Mouse (Mus musculus) megakaryocyte-erythroid progenitor cell, adult 5-6 weeks (primary cell): ENCODE data around the gene Smyd4. TPM values are rescaled to one million over a fixed set of nuclear protein-coding genes. Genes with fewer than 3 reads are reported as not detected.
"Not testable (repeated sequence)": the region's sequence is repeated elsewhere in the genome, so short reads cannot be mapped to it uniquely, and the experiment has no call there.

Experiments
- ATAC-seq: replicated peaks from 2 replicates; pipeline ENCODE4 v1.8.0; 2016; ENCODE audit warnings: mild to moderate bottlenecking, inconsistent platforms; ENCODE audit not compliant: severe bottlenecking, poor library complexity, low FRiP score, low TSS enrichment
- total RNA-seq, 2 experiments: library from RNA; stranded (forward) in 1 of 2; stranded (reverse) in 1 of 2; fragments of 200-1000, 215-1000 nt in 1 of 2; fragments of >200 nt in 1 of 2; fragmentation: Nextera tagmentation in 1 of 2; gene quantifications; 2 replicates each; pipeline ENCODE4 v1.2.3; 2014 to 2017

The Smyd4 gene
- total RNA-seq, 2 experiments from 2014 or later, result 9.2 to 12.1 TPM

DNA sequence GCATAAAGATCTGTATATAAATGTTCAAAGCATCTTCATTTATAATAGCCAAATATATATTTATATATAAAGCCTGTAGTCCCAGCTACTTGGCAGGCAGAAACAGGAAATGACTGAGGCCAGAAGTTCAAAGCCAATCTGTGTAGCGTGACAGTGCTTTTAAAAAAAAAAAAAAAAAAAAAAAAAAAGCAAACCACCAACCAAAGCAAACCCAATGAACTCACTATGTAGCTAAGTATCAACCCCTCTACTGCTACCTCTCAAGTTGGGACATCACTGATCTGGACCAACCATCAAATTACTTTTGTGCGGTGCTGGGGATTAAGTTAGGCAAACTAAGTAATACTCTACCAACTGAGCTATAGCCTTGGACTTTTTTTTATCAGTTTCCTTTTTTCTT, 4.1 kb upstream of the Smyd4 start:
- ATAC-seq, result no peak

DNA sequence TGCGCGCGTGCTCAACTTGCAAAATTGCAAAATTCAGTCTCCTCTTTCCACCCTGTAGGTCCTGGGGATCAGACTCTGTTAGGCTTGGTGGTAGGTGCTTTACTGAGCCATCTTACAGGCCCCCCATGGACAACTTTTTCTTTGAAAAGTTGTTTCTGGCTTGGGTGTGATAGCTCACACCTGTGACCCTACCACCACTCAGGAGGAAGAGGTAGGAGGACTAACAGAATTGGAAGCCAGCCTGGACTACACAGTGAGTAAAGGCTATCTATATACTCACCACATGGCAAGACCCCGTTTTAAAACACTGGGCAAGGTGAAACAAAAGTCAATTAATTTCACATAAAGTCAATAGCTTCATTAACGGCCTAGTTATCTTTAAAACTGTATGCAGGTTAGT, 3.5 kb upstream of the Smyd4 start:
- no peak for ATAC-seq

DNA sequence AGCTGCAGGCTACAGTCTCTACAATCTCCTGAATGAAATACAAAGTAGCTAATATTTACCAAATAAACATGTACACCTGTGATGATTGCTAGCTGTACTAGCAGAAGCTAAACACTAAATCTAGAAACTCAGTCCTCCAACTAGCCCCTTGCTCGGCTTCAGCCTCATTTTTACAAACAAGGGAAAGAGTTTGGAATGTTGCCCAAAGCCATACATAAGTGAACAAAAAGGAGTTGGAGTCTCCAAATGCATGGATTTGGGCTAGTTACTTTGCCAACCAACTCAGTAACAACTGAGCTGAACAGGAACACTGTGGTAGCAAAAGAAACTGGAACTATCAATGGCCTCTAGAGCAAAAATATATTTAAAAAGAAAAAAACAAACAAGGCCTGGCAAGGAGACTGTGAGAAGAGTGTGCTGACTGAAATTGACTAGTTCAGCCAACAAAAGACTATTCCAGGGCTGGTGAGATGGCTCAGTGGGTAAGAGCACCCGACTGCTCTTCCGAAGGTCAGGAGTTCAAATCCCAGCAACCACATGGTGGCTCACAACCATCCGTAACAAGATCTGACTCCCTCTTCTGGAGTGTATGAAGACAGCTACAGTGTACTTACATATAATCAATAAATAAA, 1.6 kb upstream of the Smyd4 start:
- no peak for ATAC-seq

DNA sequence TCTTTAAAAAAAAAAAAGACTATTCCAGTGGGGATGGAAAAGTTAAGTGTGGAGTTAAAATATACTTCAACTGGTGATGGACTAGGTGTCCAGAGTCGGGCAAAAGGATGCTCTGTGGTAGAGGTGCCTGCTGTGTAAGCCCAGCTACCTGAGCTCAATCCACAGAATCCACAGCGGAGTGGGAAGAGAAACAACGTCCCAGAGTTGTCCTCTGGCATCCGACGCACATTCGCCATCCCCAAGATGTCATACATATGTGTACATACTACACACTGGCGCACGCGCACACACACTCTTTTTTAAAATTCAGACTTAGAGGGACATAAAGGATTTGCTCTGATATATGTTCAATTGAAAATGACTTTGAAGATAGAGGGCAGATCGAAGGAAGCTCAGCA, 1.0 kb upstream of the Smyd4 start:
- no peak for ATAC-seq

DNA sequence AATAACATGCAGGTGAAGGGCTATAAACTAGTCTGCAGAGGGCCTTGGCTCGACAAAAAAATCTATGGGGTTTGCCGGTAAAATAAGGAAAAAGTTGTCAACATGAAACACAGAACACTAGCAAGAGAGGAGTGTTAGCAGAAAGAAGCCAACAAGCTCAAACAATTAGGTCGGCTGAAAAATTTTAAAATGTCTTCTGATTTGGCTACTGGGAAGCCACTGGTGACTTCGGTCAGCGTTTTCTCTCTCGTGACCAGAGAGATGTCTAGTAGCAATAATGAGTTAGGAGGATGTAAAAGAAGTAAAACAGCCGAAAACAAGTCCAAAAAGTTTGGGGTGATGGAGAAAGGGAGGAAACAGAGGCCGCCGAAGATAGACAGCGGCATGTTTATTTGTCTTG, 637 bp upstream of the Smyd4 start:
- no peak for ATAC-seq

DNA sequence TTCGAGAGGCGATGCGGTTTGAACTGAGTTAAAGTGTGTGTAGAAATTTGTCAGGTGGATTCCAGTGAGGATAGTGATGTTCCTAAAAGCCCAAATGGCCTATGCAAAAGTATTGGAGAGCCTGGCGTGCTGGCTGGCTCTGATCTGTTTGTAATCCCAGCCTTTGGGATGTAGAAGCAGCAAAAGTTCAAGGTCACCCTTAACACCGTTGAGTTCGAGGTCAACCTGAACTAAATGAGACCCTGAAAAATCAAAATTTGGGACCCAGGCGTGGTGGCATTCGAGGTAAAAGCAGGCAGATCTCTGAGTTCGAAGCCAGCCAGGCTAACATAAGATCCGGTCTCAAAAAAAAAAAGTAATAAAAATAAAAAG, 643 bp downstream of the Smyd4 start:
- no peak for ATAC-seq

DNA sequence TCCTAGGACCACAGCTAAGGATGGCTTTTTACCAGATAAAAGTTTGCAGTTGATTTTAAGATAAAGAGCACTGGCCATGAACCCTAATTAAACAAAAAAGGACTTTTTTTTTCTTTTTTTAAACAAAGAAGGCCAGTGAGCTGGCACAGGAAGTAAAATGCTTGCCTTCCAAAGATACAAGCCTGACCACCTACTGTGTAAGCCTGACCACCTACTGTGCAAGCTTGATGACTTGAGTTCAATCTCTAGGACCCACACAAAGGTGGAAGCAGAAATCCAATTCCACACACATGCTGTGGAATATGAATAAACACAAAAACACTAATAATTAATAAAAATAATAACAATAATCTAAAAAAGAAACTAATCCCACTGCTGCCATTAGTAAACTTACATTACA, 3.0 kb downstream of the Smyd4 start:
- ATAC-seq, result no peak

DNA sequence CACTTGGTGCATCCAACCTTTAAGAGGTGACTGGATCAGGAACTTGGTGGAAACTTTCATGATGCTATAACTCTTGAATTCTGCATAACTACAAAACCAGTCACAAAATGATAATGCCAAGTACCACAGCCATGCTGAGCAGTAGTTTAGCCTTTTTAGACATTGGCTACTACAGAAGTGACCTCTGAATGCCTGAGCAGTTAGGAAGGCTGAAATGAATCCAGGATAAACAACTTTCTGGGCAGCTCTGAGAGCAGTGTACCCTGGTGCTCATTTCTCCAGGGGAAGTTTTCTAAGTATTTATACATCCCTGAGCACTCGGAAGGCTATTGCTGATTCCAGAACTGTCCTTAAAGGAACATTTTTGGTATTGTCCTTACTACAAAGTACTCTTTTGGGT, 7.2 kb downstream of the Smyd4 start:
- ATAC-seq, result no peak

DNA sequence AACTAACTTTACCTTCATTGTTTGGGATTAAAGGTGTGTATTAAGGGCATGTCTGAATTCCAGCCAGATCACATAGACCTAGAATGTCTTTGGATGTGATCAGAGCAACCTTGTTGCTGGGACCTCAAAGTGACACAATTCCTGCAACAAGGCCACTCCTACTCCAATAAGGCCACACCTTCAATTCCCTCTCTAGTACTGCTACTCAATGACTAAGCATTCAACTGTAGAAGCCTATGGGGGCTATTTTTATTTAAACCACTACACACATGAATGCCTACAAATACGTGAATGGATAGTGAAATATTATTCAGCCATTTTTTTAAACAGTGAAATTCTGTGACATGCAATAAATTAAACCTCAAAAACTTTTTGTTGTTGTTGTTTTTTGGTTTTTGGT, 28.9 kb downstream of the Smyd4 start:
- ATAC-seq, result peak; percentile 67; the same call in 1 of the 2 replicates

DNA sequence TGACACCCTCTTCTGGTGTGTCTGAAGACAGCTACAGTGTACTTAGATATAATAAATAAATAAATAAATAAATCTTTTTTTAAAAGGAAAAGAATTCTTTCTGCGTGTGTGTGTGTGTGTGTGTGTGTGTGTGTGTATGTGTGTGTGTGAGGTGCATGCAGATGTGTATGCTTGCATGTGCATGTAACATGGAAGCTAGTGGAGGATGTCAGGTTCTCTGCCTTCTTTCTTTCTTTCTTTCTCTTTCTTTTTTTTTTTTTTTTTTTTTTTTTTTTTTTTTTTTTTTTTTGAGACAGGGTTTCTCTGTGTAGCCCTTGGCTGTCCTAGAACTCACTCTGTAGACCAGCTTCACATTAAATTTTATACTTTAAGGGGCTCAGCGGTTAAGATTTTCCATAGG, 30.6 kb downstream of the Smyd4 start:
- ATAC-seq, result not testable (repeated sequence)

DNA sequence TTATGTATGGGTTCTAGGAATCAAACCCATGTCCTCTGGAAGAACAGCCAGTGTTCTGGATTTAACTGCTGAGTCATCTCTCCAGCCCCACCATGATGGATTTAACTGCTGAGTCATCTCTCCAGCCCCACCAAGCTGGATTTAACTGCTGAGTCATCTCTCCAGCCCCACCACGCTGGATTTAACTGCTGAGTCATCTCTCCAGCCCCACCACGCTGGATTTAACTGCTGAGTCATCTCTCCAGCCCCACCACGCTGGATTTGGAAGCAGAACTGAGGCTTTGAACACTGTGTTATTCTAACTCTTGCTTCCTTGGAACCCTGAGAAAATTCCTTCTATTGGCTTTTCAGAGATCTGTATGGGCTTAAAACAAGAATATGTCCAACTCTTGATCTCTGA, 35.3 kb downstream of the Smyd4 start:
- ATAC-seq, result 0 out of 2 replicates have a peak, but pooled peaks have one; percentile 44

DNA sequence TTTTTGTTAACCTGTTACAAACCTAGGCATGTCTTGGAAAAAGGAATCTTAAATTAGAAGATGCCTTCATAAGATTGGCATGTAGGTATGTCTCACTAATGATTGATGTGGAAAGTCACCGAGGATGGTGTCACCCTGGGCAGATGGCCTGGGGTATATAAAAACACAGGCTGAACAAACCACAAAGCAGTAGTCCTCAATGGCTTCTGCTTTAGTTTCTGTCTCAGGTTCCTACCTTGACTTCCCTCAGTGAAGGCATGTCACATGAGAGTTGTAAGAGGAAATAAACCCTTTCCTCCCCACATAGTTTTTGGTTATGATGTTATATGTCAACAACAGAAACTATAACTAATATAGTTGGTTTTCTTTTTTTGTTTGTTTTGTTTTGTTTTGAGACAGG, 47.4 kb downstream of the Smyd4 start:
- no peak for ATAC-seq

DNA sequence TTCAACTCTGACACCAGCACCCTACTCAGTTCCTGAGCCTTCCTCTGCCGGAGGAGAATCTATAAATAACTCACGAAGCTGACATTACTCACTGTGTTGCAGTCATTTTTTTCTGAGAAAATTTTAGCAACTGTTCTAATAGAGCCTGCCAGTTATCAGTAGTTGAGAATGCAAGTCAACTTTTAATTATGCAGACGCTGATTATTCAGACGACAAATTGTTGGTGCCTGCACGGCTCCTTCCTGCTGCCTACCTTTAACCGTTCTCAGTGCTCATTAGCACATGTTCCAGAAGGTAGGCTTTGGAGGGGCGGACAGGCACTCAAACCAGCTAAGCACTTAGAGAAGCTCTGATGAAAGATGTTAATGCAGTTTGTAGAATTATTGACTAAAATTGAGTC, 49.2 kb downstream of the Smyd4 start:
- ATAC-seq, result no peak

DNA sequence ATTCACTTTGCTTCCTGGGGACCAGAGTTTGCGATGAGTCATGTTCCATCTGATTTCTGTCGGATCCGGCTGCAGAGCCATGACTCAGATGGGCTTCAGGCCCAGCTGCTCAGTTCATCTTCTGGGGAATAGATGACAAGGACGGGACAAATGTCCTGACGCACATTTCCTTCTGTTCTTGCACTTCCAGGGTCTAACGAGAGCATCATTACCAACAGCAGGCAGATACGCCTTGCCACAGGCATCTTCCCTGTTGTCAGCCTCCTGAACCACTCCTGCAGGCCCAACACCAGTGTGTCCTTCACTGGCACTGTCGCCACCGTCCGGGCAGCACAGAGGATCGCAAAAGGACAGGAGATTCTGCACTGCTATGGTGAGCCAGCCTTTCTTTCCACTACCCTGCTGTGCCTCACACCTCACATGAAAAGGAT, 51.2 kb downstream of the Smyd4 start:
- ATAC-seq, result no peak

DNA sequence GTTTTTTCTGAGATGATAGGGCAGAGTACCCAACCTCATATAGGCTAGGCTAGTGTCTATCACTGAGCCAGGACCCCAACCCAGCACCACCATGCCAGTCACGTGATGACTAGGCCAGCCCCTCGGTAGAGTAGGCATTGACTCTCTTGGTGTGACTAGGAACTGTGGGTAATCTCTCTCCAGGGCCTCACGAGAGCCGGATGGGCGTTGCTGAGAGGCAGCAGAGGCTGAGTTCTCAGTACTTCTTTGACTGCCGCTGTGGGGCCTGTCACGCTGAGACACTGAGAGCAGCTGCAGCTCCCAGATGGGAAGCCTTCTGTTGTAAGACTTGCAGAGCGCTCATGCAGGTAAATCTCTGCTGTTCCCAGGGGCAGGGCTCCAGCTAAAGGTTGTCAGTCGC, 51.9 kb downstream of the Smyd4 start:
- no peak for ATAC-seq

DNA sequence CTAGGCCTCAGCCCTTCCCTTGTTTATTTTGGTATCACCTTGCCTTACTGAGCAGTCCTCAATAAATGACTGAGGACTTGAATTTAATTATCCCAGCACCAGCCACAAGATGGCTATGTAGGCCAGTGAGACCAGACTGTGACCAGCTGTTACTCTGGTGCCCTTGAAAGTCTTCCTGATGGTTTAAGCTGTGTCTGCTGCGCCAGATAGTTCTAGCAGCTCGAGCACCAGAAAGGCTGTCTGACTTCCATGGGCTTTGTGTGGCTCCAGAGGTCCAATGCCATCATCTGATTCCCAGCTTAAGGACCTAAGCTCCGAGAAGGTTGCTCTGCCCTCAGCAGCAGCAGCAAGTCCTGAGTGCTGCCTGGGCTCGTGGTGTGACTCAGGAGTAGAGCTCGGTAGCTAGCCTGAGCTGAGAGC, 54.0 kb downstream of the Smyd4 start:
- ATAC-seq, result peak; percentile 53

DNA sequence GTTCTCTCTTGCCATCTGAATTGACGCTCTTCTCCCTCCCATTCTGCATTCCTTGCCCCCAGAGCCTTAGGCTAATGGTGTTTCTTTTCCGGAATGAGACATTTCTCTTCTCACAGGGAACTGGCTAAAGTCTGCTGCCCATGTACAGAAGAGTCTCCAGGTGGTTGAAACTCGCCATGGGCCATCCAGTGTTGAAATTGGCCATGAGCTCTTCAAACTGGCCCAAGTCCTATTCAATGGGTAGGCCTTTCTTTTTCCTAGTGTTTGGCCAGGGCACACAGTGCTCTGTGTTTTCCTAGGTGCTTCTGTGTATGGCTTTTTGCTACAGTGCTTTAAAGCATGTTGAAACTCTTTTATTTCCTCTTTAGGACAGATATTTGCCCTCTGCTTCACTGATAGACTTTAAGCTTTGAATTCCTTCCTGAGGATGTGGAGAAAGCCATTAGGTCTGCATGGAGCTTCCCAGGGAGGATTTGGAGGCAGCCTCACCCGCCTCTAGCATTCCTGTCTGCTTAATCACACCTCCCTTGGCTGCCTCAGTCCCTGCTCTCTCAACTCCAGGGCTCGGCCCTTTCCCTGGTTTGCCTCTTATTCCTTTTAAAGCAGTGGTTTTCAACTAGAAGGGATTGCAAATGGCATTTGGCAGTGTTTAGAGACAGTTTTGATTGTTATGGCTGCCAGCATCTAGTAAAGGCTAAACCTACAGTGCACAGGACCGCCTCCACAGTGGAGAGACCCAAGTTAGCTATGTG, 55.2 kb downstream of the Smyd4 start:
- ATAC-seq, result no peak

DNA sequence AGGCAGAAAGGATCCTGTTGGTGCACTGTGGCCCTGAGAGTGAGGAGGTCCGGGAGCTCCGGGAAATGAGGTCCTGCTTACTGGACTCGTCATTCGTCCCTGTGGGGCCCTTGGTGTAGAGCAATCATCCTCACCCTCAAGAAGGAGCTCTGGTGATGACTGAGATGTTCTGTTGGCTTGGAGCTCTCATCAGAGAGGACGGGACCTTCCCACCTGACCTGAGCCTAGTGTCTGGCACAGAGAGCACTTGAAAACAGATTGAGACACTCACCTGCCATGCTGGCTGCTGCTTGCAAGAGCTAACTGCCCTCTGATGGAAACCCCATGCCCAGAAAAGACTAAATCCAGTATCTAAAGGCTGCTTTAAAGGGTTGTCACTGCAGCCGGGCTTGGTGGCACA, 56.6 kb downstream of the Smyd4 start:
- ATAC-seq, result no peak

DNA sequence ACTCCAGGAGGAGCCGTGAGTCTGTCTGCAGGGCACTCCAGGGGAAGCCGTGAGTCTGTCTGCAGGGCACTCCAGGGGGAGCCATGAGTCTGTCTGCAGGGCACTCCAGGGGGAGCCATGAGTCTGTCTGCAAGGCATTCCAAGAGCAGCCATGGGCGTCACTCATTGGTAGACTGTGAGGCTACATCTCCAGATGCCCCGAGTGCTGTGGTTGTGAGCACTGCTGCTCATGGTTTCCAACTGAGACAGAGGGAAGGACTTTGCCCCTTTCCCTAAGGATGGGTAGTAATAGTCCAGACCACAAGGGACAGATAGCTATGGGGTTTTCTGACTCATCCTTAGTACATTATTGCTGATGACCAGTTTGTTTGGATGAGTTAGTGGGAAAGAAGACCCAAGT, 57.9 kb downstream of the Smyd4 start:
- ATAC-seq, result no peak

DNA sequence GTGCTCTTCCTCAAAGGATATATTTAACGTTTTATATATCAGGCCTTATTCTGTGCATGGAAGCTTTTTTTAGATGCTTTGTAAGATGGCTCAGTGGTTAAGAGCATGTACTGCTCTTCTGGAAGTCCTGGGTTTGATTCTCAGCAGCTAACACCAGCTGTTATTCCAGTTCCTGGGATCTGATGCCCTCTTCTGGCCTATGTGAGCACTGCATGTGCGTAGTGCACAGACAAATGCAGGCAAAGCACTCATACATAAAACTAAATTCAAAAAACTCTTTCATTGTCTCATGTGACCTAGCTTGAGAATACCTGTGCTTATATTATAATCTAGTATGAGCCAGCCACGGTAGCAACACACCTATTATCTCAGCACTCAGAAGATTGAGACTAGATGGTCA, 58.6 kb downstream of the Smyd4 start:
- ATAC-seq, result peak; percentile 58
